Mouse (Mus musculus) erythroblast, embryonic 14.5 days (primary cell): ENCODE measurements around the gene Ccdc162. TPM values are rescaled to one million over a fixed set of nuclear protein-coding genes. Genes with fewer than 3 reads are reported as not detected.

Experiments
- H3K27me3 ChIP-seq: 2 replicates; pipeline ENCODE4 v1.6.1; 2012; ENCODE audit warnings: inconsistent platforms; ENCODE audit not compliant: control insufficient read depth
- H3K36me3 ChIP-seq: 2 replicates; pipeline ENCODE4 v1.6.1; 2012; ENCODE audit warnings: mild to moderate bottlenecking, inconsistent platforms; ENCODE audit not compliant: control insufficient read depth
- H3K4me1 ChIP-seq: 2 replicates; pipeline ENCODE4 v1.6.1; 2012; ENCODE audit warnings: inconsistent platforms; ENCODE audit not compliant: control insufficient read depth
- H3K4me3 ChIP-seq: replicated peaks from 2 replicates; pipeline ENCODE3; 2012; ENCODE audit warnings: moderate library complexity, mild to moderate bottlenecking, inconsistent platforms
- H3K9me3 ChIP-seq: 2 replicates; pipeline ENCODE4 v1.6.1; 2012; ENCODE audit warnings: low read length, inconsistent platforms, mixed read lengths; ENCODE audit not compliant: control insufficient read depth
- GATA1 ChIP-seq: IDR thresholded peaks from 2 replicates; pipeline ENCODE4 v1.6.1; 2012; ENCODE audit warnings: low read length, inconsistent platforms, mixed read lengths
- TAL1 ChIP-seq: IDR thresholded peaks from 3 replicates; pipeline ENCODE4 v1.6.1; 2012; ENCODE audit warnings: low read length, inconsistent platforms, mixed read lengths
- polyA plus RNA-seq: library from polyadenylated mRNA; stranded (reverse); fragments of >175 nt; gene quantifications from 2 replicates; pipeline ENCODE4 v1.2.3, GENCODE M21; 2012

Gene Ccdc162
- polyA plus RNA-seq, 1 experiment = not detected

DNA sequence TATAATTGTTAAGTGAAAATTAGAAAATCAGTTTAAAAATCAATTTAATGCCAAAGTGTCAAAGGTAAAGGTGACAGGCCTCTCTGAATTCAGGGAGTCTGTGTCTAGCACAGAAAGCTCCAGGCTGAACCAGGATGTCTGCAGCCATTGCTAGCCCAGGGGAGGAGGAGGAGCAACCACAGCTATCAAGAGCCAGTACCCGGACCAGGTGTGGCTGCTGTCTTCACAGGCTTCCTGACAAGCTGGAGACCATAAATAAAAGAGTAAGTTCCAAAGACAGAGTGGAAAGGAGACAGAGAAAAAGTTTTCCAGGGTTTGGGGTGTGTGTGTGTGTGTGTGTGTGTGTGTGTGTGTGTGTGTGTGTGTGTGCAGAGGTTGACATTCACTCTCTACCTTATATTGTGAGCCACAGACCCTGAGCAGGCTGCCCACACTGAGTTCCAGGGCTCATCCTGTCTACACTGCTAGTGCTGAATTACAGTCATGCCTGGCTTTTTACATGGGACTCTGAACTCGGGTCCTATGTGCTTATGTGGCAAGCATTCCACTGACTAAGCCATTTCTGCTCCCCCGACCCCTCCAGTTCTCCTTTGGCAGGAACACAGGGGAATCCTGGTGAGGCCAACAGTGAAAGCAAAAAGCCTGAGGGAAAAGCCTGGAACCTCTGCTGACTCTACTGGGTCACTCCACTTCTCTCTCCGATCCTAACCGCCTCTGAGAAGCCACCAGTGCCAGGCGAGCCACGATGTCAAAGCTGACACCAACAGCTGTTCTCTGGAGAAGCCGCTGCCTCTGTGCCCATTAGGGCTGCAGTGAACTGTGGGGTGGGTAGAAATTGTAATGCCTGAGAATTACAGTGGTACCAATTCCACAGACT lies 140.7 kb downstream of the Ccdc162 start:
- TF ChIP-seq GATA1 (no peak), TAL1 (no peak)
- H3K9me3 ChIP-seq = no peaks in the 10 kb centered on the region
- H3K4me1 ChIP-seq = no peaks in the 10 kb centered on the region
- H3K27me3 ChIP-seq = no peaks in the 10 kb centered on the region
- no peaks in the 10 kb centered on the region for H3K36me3 ChIP-seq
- H3K4me3 ChIP-seq = no peak overlapping the region

- no peak for TF ChIP-seq TAL1
- no peak for TF ChIP-seq GATA1
- no peaks in the 10 kb centered on the region for H3K9me3 ChIP-seq
- no peak overlapping the region for H3K4me3 ChIP-seq
- H3K4me1 ChIP-seq = no peaks in the 10 kb centered on the region
- no peaks in the 10 kb centered on the region for H3K27me3 ChIP-seq
- no peaks in the 10 kb centered on the region for H3K36me3 ChIP-seq
Measured at GRCm38 (mm10) chr10:41573190-41573589, 143.2 kb downstream of the Ccdc162 start.

GRCm38 (mm10) chr10:41572274-41572673 lies 144.2 kb downstream of the Ccdc162 start:
- no peak for TF ChIP-seq GATA1
- no peak for TF ChIP-seq TAL1
- Histone ChIP-seq H3K36me3 (no peaks in the 10 kb centered on the region), H3K4me3 (no peak overlapping the region), H3K9me3 (no peaks in the 10 kb centered on the region), H3K27me3 (no peaks in the 10 kb centered on the region), H3K4me1 (no peaks in the 10 kb centered on the region)

GRCm38 (mm10) chr10:41571065-41571464 lies 145.4 kb downstream of the Ccdc162 start:
- H3K4me1 ChIP-seq = no peaks in the 10 kb centered on the region

DNA sequence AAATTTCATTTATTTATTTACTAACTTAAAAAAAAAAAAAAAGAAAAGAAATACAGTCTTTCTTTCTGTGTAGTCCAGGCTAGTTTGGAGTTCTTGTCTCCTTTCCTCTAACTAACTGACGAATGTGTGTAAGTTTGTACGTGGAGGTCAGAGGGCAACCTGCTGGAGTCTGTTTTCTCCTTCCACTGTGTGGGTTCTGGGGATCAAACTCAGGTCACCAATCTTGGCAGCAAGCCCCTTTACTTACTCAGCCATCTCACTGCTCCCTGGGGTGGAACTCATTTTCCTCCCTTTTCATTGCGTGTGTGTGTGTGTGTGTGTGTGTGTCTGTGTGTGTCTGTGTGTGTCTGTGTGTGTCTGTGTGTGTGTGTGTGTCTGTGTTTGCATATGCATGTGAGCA lies 148.1 kb downstream of the Ccdc162 start:
- no peak overlapping the region for H3K4me3 ChIP-seq
- no peak for TF ChIP-seq GATA1
- no peak for TF ChIP-seq TAL1
- no peaks in the 10 kb centered on the region for H3K27me3 ChIP-seq
- no peaks in the 10 kb centered on the region for H3K9me3 ChIP-seq
- no peaks in the 10 kb centered on the region for H3K4me1 ChIP-seq
- no peaks in the 10 kb centered on the region for H3K36me3 ChIP-seq

More at GRCm38 (mm10) chr10:41571065-41571464, 145.4 kb downstream of the Ccdc162 start:
- Histone ChIP-seq H3K27me3 (no peaks in the 10 kb centered on the region), H3K4me3 (no peak overlapping the region), H3K9me3 (no peaks in the 10 kb centered on the region), H3K36me3 (no peaks in the 10 kb centered on the region)
- TF ChIP-seq GATA1 (no peak), TAL1 (no peak)

- TF ChIP-seq GATA1 = no peak
- no peak for TF ChIP-seq TAL1
- Histone ChIP-seq H3K9me3 (peaks cover 7% of the 10 kb centered on the region; the same call in 1 of the 2 replicates), H3K4me3 (no peak overlapping the region), H3K27me3 (no peaks in the 10 kb centered on the region), H3K36me3 (no peaks in the 10 kb centered on the region), H3K4me1 (no peaks in the 10 kb centered on the region)
Measured at GRCm38 (mm10) chr10:41565141-41565540, 151.3 kb downstream of the Ccdc162 start.

- Histone ChIP-seq H3K36me3 (no peaks in the 10 kb centered on the region), H3K4me3 (no peak overlapping the region), H3K9me3 (peaks cover 7% of the 10 kb centered on the region; the same call in 1 of the 2 replicates), H3K27me3 (no peaks in the 10 kb centered on the region), H3K4me1 (no peaks in the 10 kb centered on the region)
- TF ChIP-seq TAL1 = no peak
- TF ChIP-seq GATA1 = no peak
Measured at GRCm38 (mm10) chr10:41561701-41562395, 154.6 kb downstream of the Ccdc162 start.

DNA sequence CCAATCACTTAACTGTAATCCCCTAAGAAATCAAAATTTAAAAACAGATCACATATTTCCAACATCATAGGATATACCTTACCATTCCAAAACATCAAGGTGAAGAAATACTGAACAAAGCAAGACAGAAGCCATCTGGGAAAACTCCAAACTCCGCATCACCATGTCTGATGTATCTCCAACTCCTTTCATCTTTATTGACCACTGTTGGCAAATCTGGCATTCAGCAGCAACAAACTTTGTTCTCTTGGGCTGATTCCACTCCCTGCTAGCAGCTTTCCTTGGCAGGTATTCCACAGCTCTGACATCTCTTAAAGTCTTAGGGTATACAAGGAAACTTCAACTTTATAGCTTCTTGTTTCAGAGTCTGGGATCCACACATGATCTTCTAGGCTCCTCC lies 158.0 kb downstream of the Ccdc162 start:
- Histone ChIP-seq H3K9me3 (peaks cover 7% of the 10 kb centered on the region; the same call in 1 of the 2 replicates), H3K27me3 (no peaks in the 10 kb centered on the region; the same call in 1 of the 2 replicates), H3K4me1 (no peaks in the 10 kb centered on the region), H3K4me3 (no peak overlapping the region), H3K36me3 (no peaks in the 10 kb centered on the region)
- TF ChIP-seq TAL1 (no peak), GATA1 (no peak)

GRCm38 (mm10) chr10:41555081-41555480 lies 161.4 kb downstream of the Ccdc162 start:
- no peaks in the 10 kb centered on the region for H3K9me3 ChIP-seq
- H3K27me3 ChIP-seq = peaks cover 3% of the 10 kb centered on the region; the same call in 1 of the 2 replicates

More at GRCm38 (mm10) chr10:41555081-41555480, 161.4 kb downstream of the Ccdc162 start:
- Histone ChIP-seq H3K4me1 (no peaks in the 10 kb centered on the region), H3K4me3 (no peak overlapping the region), H3K36me3 (no peaks in the 10 kb centered on the region)
- TF ChIP-seq GATA1 (no peak), TAL1 (no peak)
